Mouse (Mus musculus) liver, embryonic 13.5 days (tissue): ENCODE measurements around the gene Xrcc2. TPM values are rescaled to one million over a fixed set of nuclear protein-coding genes. Genes with fewer than 3 reads are reported as not detected.

Source experiments
- ATAC-seq: fragments of 200-750 bp; cut with Nextera tagmentation; 2 replicates; pipeline ENCODE4 v1.8.0; 2017; ENCODE audit warnings: low read depth, mild to moderate bottlenecking, moderate number of reproducible peaks, moderate library complexity
- DNase-seq: peaks from one replicate; pipeline ENCODE4 v3.0.0; 2022
- H3K27ac ChIP-seq: fragments of 300-500 bp; sonication (generic); 2 replicates; pipeline ENCODE4 v1.5.1; 2015; ENCODE audit warnings: moderate library complexity, mild to moderate bottlenecking, inconsistent platforms
- H3K27me3 ChIP-seq: fragments of 300-500 bp; sonication (generic); 2 replicates; pipeline ENCODE4 v1.6.1; 2015; ENCODE audit warnings: mild to moderate bottlenecking, inconsistent platforms
- H3K36me3 ChIP-seq: fragments of 300-500 bp; sonication (generic); 2 replicates; pipeline ENCODE4 v1.6.1; 2015; ENCODE audit warnings: mild to moderate bottlenecking, inconsistent platforms
- H3K4me1 ChIP-seq: fragments of 300-500 bp; sonication (generic); replicated peaks from 2 replicates; pipeline ENCODE4 v1.6.1; 2015; ENCODE audit warnings: inconsistent platforms
- H3K4me2 ChIP-seq: fragments of 300-500 bp; sonication (generic); 2 replicates; pipeline ENCODE4 v1.6.1; 2015; ENCODE audit warnings: inconsistent platforms, mild to moderate bottlenecking, moderate library complexity
- H3K4me3 ChIP-seq: fragments of 300-500 bp; sonication (generic); replicated peaks from 2 replicates; pipeline ENCODE4 v1.5.1; 2015; ENCODE audit warnings: mild to moderate bottlenecking, inconsistent platforms
- H3K9ac ChIP-seq: fragments of 300-500 bp; sonication (generic); 2 replicates; pipeline ENCODE4 v1.6.1; 2015; ENCODE audit warnings: mild to moderate bottlenecking, inconsistent platforms
- H3K9me3 ChIP-seq: fragments of 300-500 bp; sonication (generic); replicated peaks from 2 replicates; pipeline ENCODE4 v1.6.1; 2016; ENCODE audit warnings: inconsistent platforms
- WGBS: fragments of 180-500 bp; shearing (Covaris S2); methylation state at CpG from one replicate; pipeline ENCODE4 v1.1.7; 2015; ENCODE audit not compliant: insufficient replicate concordance; 5-methylcytosine and 5-hydroxymethylcytosine counted together
- polyA plus RNA-seq: library from polyadenylated mRNA; unstranded; fragments of >200 nt; fragmentation: Nextera tagmentation; extraction: Ambion mirVana; gene quantifications from 2 replicates; pipeline ENCODE4 v1.2.1, GENCODE M21; 2015

The Xrcc2 gene
- polyA plus RNA-seq, 1 experiment from 2014 or later = 4.3 TPM

- H3K9ac ChIP-seq = no peak overlapping the region
- no peak for ATAC-seq
- DNase-seq = no peak
- H3K27ac ChIP-seq = no peak overlapping the region
- H3K9me3 ChIP-seq = no peaks in the 10 kb centered on the region
- no peaks in the 10 kb centered on the region for H3K4me1 ChIP-seq
- WGBS = 82% methylated on average over 9 of the region's 9 CpGs
- H3K4me2 ChIP-seq = no peak overlapping the region
- H3K27me3 ChIP-seq = no peaks in the 10 kb centered on the region
- H3K36me3 ChIP-seq = no peaks in the 10 kb centered on the region
- H3K4me3 ChIP-seq = no peak overlapping the region
These were observed 38.9 kb downstream of the Xrcc2 start for GRCm38 (mm10) chr5:25666684-25667083.

- no peaks in the 10 kb centered on the region for H3K27me3 ChIP-seq
- no peak overlapping the region for H3K27ac ChIP-seq
- H3K9ac ChIP-seq = no peak overlapping the region
- 70% methylated on average over 4 of the region's 4 CpGs for WGBS
- no peaks in the 10 kb centered on the region for H3K9me3 ChIP-seq
- no peaks in the 10 kb centered on the region for H3K4me1 ChIP-seq
- ATAC-seq (no peak), DNase-seq (no peak)
- H3K36me3 ChIP-seq = no peaks in the 10 kb centered on the region
- H3K4me3 ChIP-seq = no peak overlapping the region
- no peak overlapping the region for H3K4me2 ChIP-seq
These were observed 39.5 kb downstream of the Xrcc2 start for GRCm38 (mm10) chr5:25666108-25666507.

DNA sequence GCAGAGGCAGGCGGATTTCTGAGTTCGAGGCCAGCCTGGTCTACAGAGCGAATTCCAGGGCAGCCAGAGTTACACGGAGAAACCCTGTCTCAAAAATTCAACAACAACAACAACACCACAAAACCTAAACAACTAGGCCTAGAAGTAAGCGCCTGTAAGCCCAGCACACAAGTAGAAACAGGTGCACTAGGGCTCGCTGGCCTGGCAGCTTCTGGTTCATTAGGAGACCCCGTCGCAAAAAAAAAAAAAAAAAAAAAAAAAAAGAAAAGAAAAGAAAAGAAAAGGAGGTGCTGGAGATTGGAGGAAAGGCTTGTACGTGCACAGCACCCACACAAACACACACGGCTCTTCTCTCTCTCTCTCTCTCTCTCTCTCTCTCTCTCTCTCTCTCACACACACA, 40.1 kb downstream of the Xrcc2 start:
- ATAC-seq (no peak), DNase-seq (no peak)
- Histone ChIP-seq H3K27ac (no peak overlapping the region), H3K36me3 (no peaks in the 10 kb centered on the region), H3K9ac (no peak overlapping the region), H3K4me3 (no peak overlapping the region), H3K9me3 (no peaks in the 10 kb centered on the region), H3K4me1 (no peaks in the 10 kb centered on the region), H3K4me2 (no peak overlapping the region), H3K27me3 (no peaks in the 10 kb centered on the region)
- WGBS = 73% methylated on average over 10 of the region's 10 CpGs

DNA sequence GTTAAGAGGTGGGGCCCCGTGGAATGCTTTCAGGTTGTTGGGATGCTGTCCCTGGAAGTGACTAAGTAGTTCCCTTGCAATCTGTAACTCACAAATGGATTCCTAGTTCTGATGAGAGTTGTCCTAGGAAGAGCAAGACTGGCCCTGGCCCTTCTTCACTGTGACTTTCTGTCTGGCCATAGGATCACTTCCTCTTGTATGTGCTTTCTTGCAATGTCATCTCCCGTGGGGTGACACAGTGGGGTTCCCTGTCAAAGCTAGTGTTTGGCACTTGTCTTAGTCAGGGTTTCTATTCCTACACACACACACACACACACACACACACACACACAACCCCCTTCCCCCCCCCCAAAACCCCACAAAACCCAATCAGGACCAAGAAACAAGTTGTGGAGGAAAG, 42.5 kb downstream of the Xrcc2 start:
- Histone ChIP-seq H3K4me1 (no peaks in the 10 kb centered on the region), H3K36me3 (no peaks in the 10 kb centered on the region), H3K27me3 (no peaks in the 10 kb centered on the region), H3K27ac (no peak overlapping the region), H3K4me2 (no peak overlapping the region), H3K9me3 (no peaks in the 10 kb centered on the region), H3K9ac (no peak overlapping the region), H3K4me3 (no peak overlapping the region)
- DNase-seq (no peak), ATAC-seq (no peak)
- 48% methylated on average over 2 of the region's 2 CpGs for WGBS

DNA sequence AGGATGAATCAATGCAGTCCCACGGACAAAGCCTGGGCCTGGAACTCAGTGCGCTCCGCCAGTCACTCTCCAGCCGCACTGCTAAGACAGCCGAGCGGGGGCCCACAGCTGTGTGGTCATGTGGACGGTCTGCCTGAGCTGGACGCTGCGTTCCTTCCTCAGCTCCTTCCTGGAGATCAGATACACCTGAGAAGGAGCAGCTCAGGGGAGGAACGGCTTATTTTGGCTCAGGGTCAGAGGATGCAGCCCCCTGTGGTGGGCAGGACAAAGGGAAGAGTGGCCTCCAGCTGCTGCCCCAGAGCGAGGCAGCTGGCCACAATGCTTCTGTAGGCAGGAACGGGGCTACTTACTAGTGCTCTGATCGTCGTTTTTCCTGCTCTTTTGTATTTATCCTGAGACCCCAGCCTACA, 51.0 kb downstream of the Xrcc2 start:
- peak overlapping the region; percentile 23; the same call in 1 of the 2 replicates for H3K4me2 ChIP-seq
- H3K9me3 ChIP-seq = no peaks in the 10 kb centered on the region
- no peaks in the 10 kb centered on the region for H3K36me3 ChIP-seq
- H3K27me3 ChIP-seq = no peaks in the 10 kb centered on the region
- H3K27ac ChIP-seq = no peak overlapping the region
- DNase-seq = no peak
- H3K9ac ChIP-seq = no peak overlapping the region
- no peaks in the 10 kb centered on the region for H3K4me1 ChIP-seq
- 32% methylated on average over 14 of the region's 14 CpGs for whole genome bisulfite sequencing
- no peak for ATAC-seq
- H3K4me3 ChIP-seq = no peak overlapping the region

- no peak overlapping the region for H3K4me3 ChIP-seq
- no peaks in the 10 kb centered on the region for H3K36me3 ChIP-seq
- no peaks in the 10 kb centered on the region for H3K4me1 ChIP-seq
- no peaks in the 10 kb centered on the region for H3K27me3 ChIP-seq
- no peak overlapping the region for H3K27ac ChIP-seq
- no peak for DNase-seq
- 49% methylated on average over 3 of the region's 3 CpGs for WGBS
- H3K9ac ChIP-seq = no peak overlapping the region
- no peaks in the 10 kb centered on the region for H3K9me3 ChIP-seq
- ATAC-seq = no peak
- H3K4me2 ChIP-seq = no peak overlapping the region
These were observed 52.2 kb downstream of the Xrcc2 start for GRCm38 (mm10) chr5:25653377-25653776.

DNA sequence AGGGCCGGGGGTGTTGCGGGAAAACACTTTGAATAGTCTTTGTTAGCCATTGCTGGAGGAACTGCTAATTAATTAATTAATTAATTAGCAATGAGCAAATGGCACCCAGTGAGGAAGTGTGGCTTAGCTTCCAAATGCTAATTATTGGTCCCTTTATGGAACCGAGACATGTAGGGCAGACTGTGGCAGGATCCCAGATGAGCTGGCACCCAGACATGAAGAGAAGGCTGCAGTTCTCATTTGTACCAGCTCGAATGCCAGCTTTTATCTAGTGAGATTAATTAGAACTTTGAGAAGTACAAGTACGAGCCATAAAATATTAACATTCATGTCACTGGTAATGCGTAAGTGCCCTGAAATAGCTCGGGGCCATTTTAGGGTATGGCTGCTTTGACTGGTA, 53.2 kb downstream of the Xrcc2 start:
- no peaks in the 10 kb centered on the region for H3K9me3 ChIP-seq
- ATAC-seq (no peak), DNase-seq (no peak)
- no peak overlapping the region for H3K27ac ChIP-seq
- H3K27me3 ChIP-seq = no peaks in the 10 kb centered on the region
- no peak overlapping the region for H3K9ac ChIP-seq
- WGBS = 76% methylated on average over 7 of the region's 7 CpGs
- H3K4me2 ChIP-seq = no peak overlapping the region
- no peak overlapping the region for H3K4me3 ChIP-seq
- H3K36me3 ChIP-seq = no peaks in the 10 kb centered on the region
- H3K4me1 ChIP-seq = no peaks in the 10 kb centered on the region

DNA sequence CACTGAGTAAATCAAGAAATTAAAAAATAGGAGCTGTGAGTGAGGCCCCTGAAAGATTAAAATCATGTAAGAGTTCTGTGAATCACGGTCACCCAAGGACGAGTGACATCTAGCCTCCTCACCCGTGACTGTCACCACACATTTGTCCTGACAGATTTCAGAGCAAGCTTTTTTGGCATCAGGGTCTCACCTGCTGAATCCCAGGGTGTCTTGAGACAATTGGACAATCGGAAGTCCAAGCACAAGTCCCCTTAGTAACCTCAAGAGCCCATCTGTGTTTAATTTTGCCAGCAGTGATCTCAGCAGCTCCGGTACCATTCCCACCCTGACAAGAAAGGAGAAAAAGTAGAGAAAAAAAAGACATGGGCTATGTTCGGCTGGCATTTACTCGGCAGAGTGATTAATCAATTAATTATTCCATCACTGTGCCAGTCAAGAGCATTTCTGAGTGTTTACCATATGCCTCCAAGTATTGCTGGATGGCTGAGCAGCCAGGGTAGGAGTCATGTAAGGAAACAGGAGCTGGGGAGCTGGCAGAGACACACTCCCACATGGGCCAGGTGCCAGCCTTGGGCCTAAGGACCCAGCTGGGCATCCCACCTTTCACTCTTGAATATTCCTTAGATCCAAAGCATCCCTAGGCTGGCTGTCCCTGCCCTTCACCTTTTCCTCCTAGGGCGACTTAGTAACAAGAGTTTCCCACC, 59.8 kb downstream of the Xrcc2 start:
- H3K27ac ChIP-seq = no peak overlapping the region
- H3K9me3 ChIP-seq = no peaks in the 10 kb centered on the region
- H3K27me3 ChIP-seq = no peaks in the 10 kb centered on the region
- DNase-seq = no peak
- H3K36me3 ChIP-seq = no peaks in the 10 kb centered on the region
- ATAC-seq = no peak
- H3K9ac ChIP-seq = no peak overlapping the region
- H3K4me2 ChIP-seq = no peak overlapping the region
- WGBS = 68% methylated on average over 8 of the region's 8 CpGs
- no peaks in the 10 kb centered on the region for H3K4me1 ChIP-seq
- no peak overlapping the region for H3K4me3 ChIP-seq

DNA sequence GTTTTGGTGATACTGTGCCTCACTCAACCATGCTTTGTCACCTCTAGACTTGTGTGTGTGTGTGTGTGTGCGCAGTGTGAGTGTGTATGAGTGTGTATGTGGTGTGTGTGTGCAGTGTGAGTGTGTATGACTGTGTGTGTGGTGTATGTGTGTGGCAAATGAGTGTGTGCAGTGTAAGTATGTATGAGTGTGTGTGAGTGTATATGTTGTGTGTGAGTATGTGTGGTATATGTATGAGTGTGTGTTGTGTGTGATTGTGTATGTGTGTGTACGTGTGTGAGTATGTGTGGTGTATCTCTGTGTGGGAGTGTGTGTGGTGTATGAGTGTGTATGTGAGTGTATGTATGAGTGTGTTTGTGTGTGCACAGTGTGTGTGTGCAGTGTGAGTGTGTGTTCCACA, 61.1 kb downstream of the Xrcc2 start:
- ATAC-seq (no peak), DNase-seq (no peak)
- Histone ChIP-seq H3K27ac (no peak overlapping the region), H3K9me3 (no peaks in the 10 kb centered on the region), H3K27me3 (no peaks in the 10 kb centered on the region), H3K9ac (no peak overlapping the region), H3K4me1 (no peaks in the 10 kb centered on the region), H3K36me3 (no peaks in the 10 kb centered on the region), H3K4me2 (no peak overlapping the region), H3K4me3 (no peak overlapping the region)
- WGBS = 74% methylated on average over 2 of the region's 2 CpGs

DNA sequence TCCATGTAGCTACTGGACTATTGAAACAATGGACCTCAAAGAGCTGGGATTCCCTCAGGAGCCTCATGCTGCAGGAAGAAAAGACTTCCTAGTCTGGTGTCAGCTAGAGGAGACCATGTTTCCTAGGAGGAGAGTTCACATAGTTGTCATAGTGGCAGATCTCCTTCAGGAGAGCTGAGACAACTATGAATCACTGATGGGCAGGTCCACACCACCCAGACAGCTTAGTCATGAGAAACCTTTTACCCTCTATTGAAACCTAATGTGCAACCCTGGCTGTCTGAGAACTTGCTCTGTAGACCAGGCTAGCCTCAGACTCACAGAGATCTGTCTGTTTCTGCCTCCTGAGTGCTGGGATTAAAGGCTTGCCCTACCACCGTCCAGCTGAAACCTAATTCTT, 62.9 kb downstream of the Xrcc2 start:
- no peak overlapping the region for H3K27ac ChIP-seq
- DNase-seq = no peak
- H3K4me3 ChIP-seq = no peak overlapping the region
- H3K27me3 ChIP-seq = no peaks in the 10 kb centered on the region
- no peaks in the 10 kb centered on the region for H3K9me3 ChIP-seq
- H3K4me1 ChIP-seq = no peaks in the 10 kb centered on the region
- no peak for ATAC-seq
- H3K36me3 ChIP-seq = no peaks in the 10 kb centered on the region
- 59% methylated on average over 1 of the region's 1 CpGs for WGBS
- H3K4me2 ChIP-seq = no peak overlapping the region
- H3K9ac ChIP-seq = no peak overlapping the region
